Mouse (Mus musculus) CH12.LX (cell line): Measurements from ENCODE around the gene Acd. TPM values are rescaled to one million over a fixed set of nuclear protein-coding genes. Genes with fewer than 3 reads are reported as not detected.
A peak's percentile ranks its signal among the peaks of the same experiment; 100 is the strongest.

Experiments
- DNase-seq: peaks from one replicate; pipeline ENCODE4 v3.0.0-alpha.2; 2013; ENCODE audit errors: extremely low read depth
- H3K27ac ChIP-seq: 2 replicates; pipeline ENCODE4 v1.5.1; 2012; ENCODE audit warnings: low read depth, mild to moderate bottlenecking, control low read depth, moderate library complexity; ENCODE audit not compliant: insufficient read depth
- H3K27me3 ChIP-seq: replicated peaks from 2 replicates; pipeline ENCODE3; 2012; ENCODE audit warnings: inconsistent platforms
- H3K36me3 ChIP-seq, 2 experiments: replicated peaks in 1 of 2; 2 replicates each; pipeline versions ENCODE3 to v1.6.1; 2012; ENCODE audit warnings: inconsistent platforms in 1 of 2, low read length in 1 of 2, mild to moderate bottlenecking in 1 of 2, mixed read lengths in 1 of 2, moderate library complexity in 1 of 2; ENCODE audit not compliant: control insufficient read depth in 1 of 2, insufficient read depth in 1 of 2
- H3K4me1 ChIP-seq, 2 experiments: 2 replicates each; pipeline ENCODE4 v1.6.1; 2012; ENCODE audit warnings: inconsistent platforms in 1 of 2, moderate library complexity in 1 of 2; ENCODE audit not compliant: insufficient read depth in 2 of 2, control insufficient read depth in 1 of 2
- H3K4me2 ChIP-seq: 2 replicates; pipeline ENCODE4 v1.6.1; 2012; ENCODE audit warnings: low read depth, mild to moderate bottlenecking, control low read depth; ENCODE audit not compliant: poor library complexity, insufficient read depth, severe bottlenecking
- H3K4me3 ChIP-seq, 3 experiments: fragments of 150-350 bp in 1 of 3; sonication (generic) in 1 of 3; replicated peaks in 1 of 3; 2 replicates each; pipeline versions ENCODE3 to v1.5.1; 2011 to 2012; ENCODE audit warnings: low read depth in 2 of 3, low read length in 2 of 3, mild to moderate bottlenecking in 2 of 3, moderate library complexity in 2 of 3, control low read depth in 1 of 3, improper control_type of control experiment in 1 of 3, inconsistent platforms in 1 of 3, mixed read lengths in 1 of 3; ENCODE audit not compliant: poor library complexity in 1 of 3
- H3K79me2 ChIP-seq: replicated peaks from 2 replicates; pipeline ENCODE4 v1.6.1; 2012; ENCODE audit warnings: mild to moderate bottlenecking, moderate library complexity; ENCODE audit not compliant: control insufficient read depth, poor library complexity, insufficient read depth, severe bottlenecking; ENCODE audit errors: extremely low read depth
- H3K9ac ChIP-seq: 2 replicates; pipeline ENCODE4 v1.6.1; 2012; ENCODE audit warnings: low read depth, mild to moderate bottlenecking, control low read depth, moderate library complexity; ENCODE audit not compliant: insufficient read depth
- H3K9me3 ChIP-seq: replicated peaks from 2 replicates; pipeline ENCODE3; 2012; ENCODE audit warnings: low read length, inconsistent platforms, mixed read lengths
- BHLHE40 ChIP-seq: IDR thresholded peaks from 2 replicates; pipeline ENCODE4 v1.6.1; 2011; ENCODE audit warnings: mild to moderate bottlenecking, low read depth, low read length, improper control_type of control experiment
- CHD1 ChIP-seq: IDR thresholded peaks from 2 replicates; pipeline ENCODE4 v1.6.1; 2012; ENCODE audit warnings: low read depth, low read length, improper control_type of control experiment, inconsistent platforms
- CHD2 ChIP-seq: IDR thresholded peaks from 2 replicates; pipeline ENCODE4 v1.6.1; 2011; ENCODE audit warnings: low read length, improper control_type of control experiment
- CTCF ChIP-seq, 2 experiments: IDR thresholded peaks in 1 of 2; conservative IDR thresholded peaks in 1 of 2; 2 replicates each; pipeline ENCODE4 v1.5.1; 2011 to 2012; ENCODE audit warnings: low read depth in 2 of 2, low read length in 2 of 2, improper control_type of control experiment in 1 of 2, inconsistent platforms in 1 of 2, mild to moderate bottlenecking in 1 of 2, moderate library complexity in 1 of 2
- E2F4 ChIP-seq: IDR thresholded peaks from 2 replicates; pipeline ENCODE4 v1.6.1; 2011; ENCODE audit warnings: low read depth, low read length, improper control_type of control experiment; ENCODE audit not compliant: insufficient replicate concordance
- ELF1 ChIP-seq: IDR thresholded peaks from 2 replicates; pipeline ENCODE4 v1.6.1; 2014; ENCODE audit warnings: low read depth, mild to moderate bottlenecking, inconsistent platforms, low read length, improper control_type of control experiment
- EP300 ChIP-seq: IDR thresholded peaks from 2 replicates; pipeline ENCODE4 v1.6.1; 2011; ENCODE audit warnings: low read length, improper control_type of control experiment
- ETS1 ChIP-seq: conservative IDR thresholded peaks from 2 replicates; pipeline ENCODE4 v1.6.1; 2012; ENCODE audit warnings: low read depth, mild to moderate bottlenecking, inconsistent platforms, low read length, improper control_type of control experiment, moderate library complexity
- GABPA ChIP-seq: IDR thresholded peaks from 2 replicates; pipeline ENCODE4 v1.6.1; 2012; ENCODE audit warnings: low read depth, low read length, improper control_type of control experiment, inconsistent platforms; ENCODE audit not compliant: insufficient replicate concordance
- HCFC1 ChIP-seq: IDR thresholded peaks from 2 replicates; pipeline ENCODE4 v1.6.1; 2012; ENCODE audit warnings: low read depth, mild to moderate bottlenecking, inconsistent platforms, low read length, improper control_type of control experiment
- IRF4 ChIP-seq: IDR thresholded peaks from 2 replicates; pipeline ENCODE4 v1.6.1; 2014; ENCODE audit warnings: low read depth, mild to moderate bottlenecking, inconsistent platforms, low read length, improper control_type of control experiment
- JUN ChIP-seq: IDR thresholded peaks from 2 replicates; pipeline ENCODE4 v1.6.1; 2011; ENCODE audit warnings: low read depth, mild to moderate bottlenecking, low read length, improper control_type of control experiment, moderate library complexity; ENCODE audit not compliant: insufficient read depth
- JUND ChIP-seq: conservative IDR thresholded peaks from 2 replicates; pipeline ENCODE4 v1.6.1; 2011; ENCODE audit warnings: low read depth, low read length, improper control_type of control experiment
- MAFK ChIP-seq: IDR thresholded peaks from 2 replicates; pipeline ENCODE4 v1.6.1; 2011; ENCODE audit warnings: low read length, improper control_type of control experiment; ENCODE audit not compliant: insufficient replicate concordance
- MAX ChIP-seq: IDR thresholded peaks from 2 replicates; pipeline ENCODE4 v1.6.1; 2011; ENCODE audit warnings: low read length, improper control_type of control experiment
- MAZ ChIP-seq: IDR thresholded peaks from 2 replicates; pipeline ENCODE4 v1.6.1; 2012; ENCODE audit warnings: low read depth, mild to moderate bottlenecking, inconsistent platforms, low read length, improper control_type of control experiment, moderate library complexity
- MXI1 ChIP-seq: IDR thresholded peaks from 2 replicates; pipeline ENCODE4 v1.6.1; 2011; ENCODE audit warnings: mild to moderate bottlenecking, low read depth, low read length, improper control_type of control experiment
- NELFE ChIP-seq: IDR thresholded peaks from 2 replicates; pipeline ENCODE4 v1.6.1; 2011; ENCODE audit warnings: low read depth, low read length, improper control_type of control experiment
- POLR2AphosphoS2 ChIP-seq: IDR thresholded peaks from 2 replicates; pipeline ENCODE4 v1.6.1; 2011; ENCODE audit warnings: low read depth, low read length, improper control_type of control experiment
- RAD21 ChIP-seq: IDR thresholded peaks from 2 replicates; pipeline ENCODE4 v1.6.1; 2011; ENCODE audit warnings: low read depth, mild to moderate bottlenecking, low read length, improper control_type of control experiment, moderate library complexity
- SMC3 ChIP-seq: IDR thresholded peaks from 2 replicates; pipeline ENCODE4 v1.6.1; 2011; ENCODE audit warnings: low read depth, low read length, improper control_type of control experiment
- TCF12 ChIP-seq: IDR thresholded peaks from 2 replicates; pipeline ENCODE4 v1.6.1; 2014; ENCODE audit warnings: low read depth, mild to moderate bottlenecking, inconsistent platforms, low read length, improper control_type of control experiment
- UBTF ChIP-seq: IDR thresholded peaks from 2 replicates; pipeline ENCODE4 v1.6.1; 2012; ENCODE audit warnings: low read depth, mild to moderate bottlenecking, inconsistent platforms, low read length, improper control_type of control experiment, moderate library complexity
- USF1 ChIP-seq: IDR thresholded peaks from 2 replicates; pipeline ENCODE4 v1.6.1; 2014; ENCODE audit warnings: low read depth, mild to moderate bottlenecking, inconsistent platforms, low read length, improper control_type of control experiment
- ZKSCAN1 ChIP-seq: IDR thresholded peaks from 2 replicates; pipeline ENCODE4 v1.6.1; 2012; ENCODE audit warnings: low read depth, inconsistent platforms, low read length, improper control_type of control experiment, borderline replicate concordance
- ZNF384 ChIP-seq: IDR thresholded peaks from 2 replicates; pipeline ENCODE4 v1.6.1; 2012; ENCODE audit warnings: low read depth, low read length, improper control_type of control experiment, inconsistent platforms
- dilution Hi-C: fragments of 300-500 bp; cut with MboI; formaldehyde crosslinking; loops from 2 replicates; pipeline ENCODE4 v1.14.3; 2020; ENCODE audit warnings: low sequenced_read_pairs; ENCODE audit not compliant: extremely low pct_unique_long_range_greater_than_20kb, extremely low pct_ligation_motif_present
- in situ Hi-C: fragments of 300-500 bp; cut with MboI; formaldehyde crosslinking; loops from 3 replicates; pipeline ENCODE4 v1.14.3; 2019; ENCODE audit warnings: low sequenced_read_pairs, low pct_ligation_motif_present, low pct_unique_long_range_greater_than_20kb, mixed read lengths
- polyA plus RNA-seq: library from polyadenylated mRNA; unstranded; fragments of >175 nt; gene quantifications from 2 replicates; pipeline ENCODE4 v1.2.1, GENCODE M21; 2012; ENCODE audit warnings: low read depth; ENCODE audit not compliant: insufficient read length
- total RNA-seq, 2 experiments: library from RNA; depleted of rRNA; stranded (reverse); fragments of 300-350 nt in 1 of 2; fragments of >200 nt in 1 of 2; gene quantifications; 2 replicates each; pipeline ENCODE4 v1.2.3; 2012 to 2014

Gene Acd
- total and polyA plus RNA-seq, 3 experiments = 5.2 to 40.0 (median 11.9) TPM

GRCm38 (mm10) chr8:105687512-105687911 is 13.4 kb downstream of the Acd start:
- no peaks in the 10 kb centered on the region for H3K79me2 ChIP-seq
- dilution Hi-C loops (no loop called here), in situ Hi-C loops (loop anchor here (5.0 kb wide), 1 partner anchor 50 kb away; the partner anchor contains the start of genes Agrp and Ctcf)
- H3K27me3 ChIP-seq = no peaks in the 10 kb centered on the region
- no peak for TF ChIP-seq USF1
- no peak for TF ChIP-seq ZNF384
- no peak for TF ChIP-seq BHLHE40
- no peak for TF ChIP-seq UBTF
- TF ChIP-seq TCF12 = no peak
- no peak for TF ChIP-seq MAX
- no peak for TF ChIP-seq EP300
- no peak for TF ChIP-seq JUN
- TF ChIP-seq ZKSCAN1 = no peak
- TF ChIP-seq IRF4 = no peak
- TF ChIP-seq E2F4 = no peak
- TF ChIP-seq CTCF (conservative IDR thresholded peaks at IDR 0.05 in 1 of 2, IDR thresholded peaks at IDR 0.05 in 1 of 2; ENCODE audit: low read depth in 2 of 2, low read length in 2 of 2) = no peak
- no peak for TF ChIP-seq MAZ
- no peak for TF ChIP-seq ELF1
- no peak for TF ChIP-seq SMC3
- no peak for TF ChIP-seq POLR2AphosphoS2
- TF ChIP-seq MAFK = no peak
- H3K27ac ChIP-seq = no peak overlapping the region
- no peaks in the 10 kb centered on the region for H3K9me3 ChIP-seq
- peaks cover 2 to 52% of the 10 kb centered on the region in 2 experiments; a peak in 2 of 4 replicates for H3K4me1 ChIP-seq
- H3K9ac ChIP-seq = no peak overlapping the region
- H3K4me3 ChIP-seq = no peak overlapping the region
- H3K4me2 ChIP-seq = no peak overlapping the region
- DNase-seq = no peak
- H3K36me3 ChIP-seq = peaks cover 50 to 74% of the 10 kb centered on the region in 2 experiments

GRCm38 (mm10) chr8:105686551-105686950 is 14.4 kb downstream of the Acd start:
- Histone ChIP-seq H3K27me3 (no peaks in the 10 kb centered on the region), H3K9me3 (no peaks in the 10 kb centered on the region), H3K4me2 (peak overlapping the region; percentile 92), H3K4me3 (peak overlapping the region; percentile 58 to 70 (median 68)), H3K4me1 (peaks cover 2 to 56% of the 10 kb centered on the region in 2 experiments; a peak in 2 of 4 replicates), H3K79me2 (no peaks in the 10 kb centered on the region), H3K27ac (peak overlapping the region; percentile 81; the same call in 1 of the 2 replicates), H3K36me3 (peaks cover 41 to 72% of the 10 kb centered on the region in 2 experiments), H3K9ac (peak overlapping the region; percentile 78)
- peak; percentile 18 for DNase-seq
- dilution Hi-C loops (no loop called here), in situ Hi-C loops (loop anchor here (5.0 kb wide), 1 partner anchor 49 kb away; the partner anchor contains the start of genes Agrp and Ctcf)
- no peak for TF ChIP-seq ELF1
- no peak for TF ChIP-seq CTCF (conservative IDR thresholded peaks at IDR 0.05 in 1 of 2, IDR thresholded peaks at IDR 0.05 in 1 of 2; ENCODE audit: low read depth in 2 of 2, low read length in 2 of 2)
- no peak for TF ChIP-seq CHD1
- no peak for TF ChIP-seq ZNF384
- TF ChIP-seq ETS1 = no peak
- TF ChIP-seq CHD2 = no peak
- TF ChIP-seq JUN = no peak
- no peak for TF ChIP-seq MXI1
- TF ChIP-seq ZKSCAN1 = no peak
- no peak for TF ChIP-seq NELFE
- TF ChIP-seq UBTF = no peak
- TF ChIP-seq RAD21 = no peak
- TF ChIP-seq BHLHE40 = no peak
- no peak for TF ChIP-seq JUND
- no peak for TF ChIP-seq GABPA
- no peak for TF ChIP-seq HCFC1
- no peak for TF ChIP-seq MAZ
- TF ChIP-seq EP300 = no peak
